Mouse (Mus musculus) liver, embryonic 14.5 days (tissue): ENCODE data around the gene Gm20431. TPM values are rescaled to one million over a fixed set of nuclear protein-coding genes. Genes with fewer than 3 reads are reported as not detected.
A peak's percentile ranks its signal among the peaks of the same experiment; 100 is the strongest.

Experiments
- ATAC-seq: fragments of 200-750 bp; cut with Nextera tagmentation; 2 replicates; pipeline ENCODE4 v1.8.0; 2017; ENCODE audit warnings: moderate number of reproducible peaks, mild to moderate bottlenecking, moderate library complexity; ENCODE audit not compliant: insufficient read depth
- DNase-seq, 3 experiments: peaks; one replicate each; pipeline ENCODE4 v3.0.0-alpha.2; 2012 to 2013; ENCODE audit warnings: low read depth in 3 of 3, low spot score in 3 of 3
- H3K27ac ChIP-seq: fragments of 300-500 bp; sonication (generic); 2 replicates; pipeline ENCODE4 v1.5.1; 2014; ENCODE audit warnings: moderate library complexity, mild to moderate bottlenecking, control low read depth, inconsistent platforms
- H3K27me3 ChIP-seq: fragments of 300-500 bp; sonication (generic); 2 replicates; pipeline ENCODE4 v1.6.1; 2014; ENCODE audit warnings: mild to moderate bottlenecking, low read length, moderate library complexity; ENCODE audit not compliant: control insufficient read depth, insufficient read depth
- H3K36me3 ChIP-seq: fragments of 300-500 bp; sonication (generic); replicated peaks from 2 replicates; pipeline ENCODE4 v1.6.1; 2014; ENCODE audit warnings: low read depth; ENCODE audit not compliant: control insufficient read depth, insufficient read depth
- H3K4me1 ChIP-seq, 2 experiments: fragments of 200-500 bp in 1 of 2; fragments of 300-500 bp in 1 of 2; sonication (generic) in 1 of 2; replicated peaks; 2 replicates each; pipeline ENCODE4 v1.6.1; 2012 to 2014; ENCODE audit warnings: antibody characterized with exemption in 1 of 2, inconsistent platforms in 1 of 2, low read length in 1 of 2; ENCODE audit not compliant: control insufficient read depth in 2 of 2, insufficient read depth in 2 of 2
- H3K4me2 ChIP-seq: fragments of 300-500 bp; sonication (generic); 2 replicates; pipeline ENCODE4 v1.6.1; 2014; ENCODE audit warnings: low read depth, mild to moderate bottlenecking, control low read depth, moderate library complexity
- H3K4me3 ChIP-seq, 2 experiments: fragments of 200-500 bp in 1 of 2; fragments of 300-500 bp in 1 of 2; sonication (generic) in 1 of 2; 2 replicates each; pipeline ENCODE4 v1.5.1; 2012 to 2014; ENCODE audit warnings: low read depth in 2 of 2, low read length in 2 of 2, mild to moderate bottlenecking in 2 of 2, control low read depth in 1 of 2, inconsistent platforms in 1 of 2, moderate library complexity in 1 of 2; ENCODE audit not compliant: insufficient read depth in 1 of 2
- H3K9ac ChIP-seq: fragments of 300-500 bp; sonication (generic); replicated peaks from 2 replicates; pipeline ENCODE4 v1.6.1; 2014; ENCODE audit warnings: mild to moderate bottlenecking, control low read depth, moderate library complexity
- H3K9me3 ChIP-seq: fragments of 300-500 bp; sonication (generic); 2 replicates; pipeline ENCODE4 v1.6.1; 2016; ENCODE audit warnings: low read length, mixed read lengths; ENCODE audit not compliant: control insufficient read depth
- CTCF ChIP-seq: IDR thresholded peaks from 2 replicates; pipeline ENCODE4 v1.5.1; 2016; ENCODE audit warnings: antibody characterized with exemption, low read depth, control low read depth
- EP300 ChIP-seq: IDR thresholded peaks from 2 replicates; pipeline ENCODE4 v1.6.1; 2016; ENCODE audit warnings: antibody characterized with exemption, low read depth
- WGBS: fragments of 180-500 bp; shearing (Covaris S2); extraction: QIAGEN DNeasy Blood & Tissue Kit; methylation state at CpG from one replicate; pipeline ENCODE4 v1.1.7; 2014; ENCODE audit not compliant: insufficient replicate concordance; 5-methylcytosine and 5-hydroxymethylcytosine counted together
- polyA plus RNA-seq, 2 experiments: library from polyadenylated mRNA; depleted of rRNA in 1 of 2; stranded (reverse) in 1 of 2; unstranded in 1 of 2; fragments of >200 nt; fragmentation: Nextera tagmentation in 1 of 2; extraction: Ambion mirVana in 1 of 2; gene quantifications; 2 replicates each; pipeline versions ENCODE4 v1.2.1 to v1.2.3; 2012 to 2014

Gm20431 gene
- polyA plus RNA-seq, 2 experiments: 0.96 TPM; not detected in 1

GRCm38 (mm10) chr2:167602364-167602763 lies 58.9 kb downstream of the Gm20431 start:
- Histone ChIP-seq H3K4me2 (no peak overlapping the region), H3K9ac (no peak overlapping the region), H3K9me3 (no peaks in the 10 kb centered on the region), H3K27me3 (no peaks in the 10 kb centered on the region), H3K4me1 (no peaks in the 10 kb centered on the region), H3K27ac (no peak overlapping the region), H3K36me3 (peaks cover 9% of the 10 kb centered on the region), H3K4me3 (no peak overlapping the region)
- no peak for DNase-seq
- WGBS: 54% methylated on average over 2 of the region's 2 CpGs
- no peak for ATAC-seq
- no peak for TF ChIP-seq EP300
- no peak for TF ChIP-seq CTCF

- Histone ChIP-seq H3K27me3 (no peaks in the 10 kb centered on the region), H3K36me3 (no peaks in the 10 kb centered on the region), H3K4me1 (no peaks in the 10 kb centered on the region), H3K9ac (no peak overlapping the region), H3K4me2 (no peak overlapping the region), H3K4me3 (no peak overlapping the region), H3K27ac (no peak overlapping the region), H3K9me3 (no peaks in the 10 kb centered on the region)
- WGBS: 61% methylated on average over 8 of the region's 8 CpGs
- DNase-seq (no peak), ATAC-seq (no peak)
- TF ChIP-seq CTCF (no peak), EP300 (no peak)
Measured at GRCm38 (mm10) chr2:167600481-167600995, 60.8 kb downstream of the Gm20431 start.

- H3K4me2 ChIP-seq: no peak overlapping the region
- 51% methylated on average over 6 of the region's 6 CpGs for WGBS
- H3K36me3 ChIP-seq: no peaks in the 10 kb centered on the region
- H3K4me1 ChIP-seq: no peaks in the 10 kb centered on the region
- DNase-seq: no peak
- no peak overlapping the region for H3K9ac ChIP-seq
- H3K27ac ChIP-seq: no peak overlapping the region
- H3K9me3 ChIP-seq: no peaks in the 10 kb centered on the region
- ATAC-seq: no peak
- H3K4me3 ChIP-seq: no peak overlapping the region
- TF ChIP-seq CTCF (no peak), EP300 (no peak)
- H3K27me3 ChIP-seq: no peaks in the 10 kb centered on the region
Measured at GRCm38 (mm10) chr2:167599917-167600316, 61.4 kb downstream of the Gm20431 start.

- TF ChIP-seq CTCF (no peak), EP300 (no peak)
- WGBS: 57% methylated on average over 5 of the region's 5 CpGs
- no peak overlapping the region for H3K9ac ChIP-seq
- no peaks in the 10 kb centered on the region for H3K36me3 ChIP-seq
- H3K9me3 ChIP-seq: no peaks in the 10 kb centered on the region
- ATAC-seq (no peak), DNase-seq (no peak)
- no peak overlapping the region for H3K4me2 ChIP-seq
- no peaks in the 10 kb centered on the region for H3K27me3 ChIP-seq
- no peak overlapping the region for H3K27ac ChIP-seq
- H3K4me3 ChIP-seq: no peak overlapping the region
- no peaks in the 10 kb centered on the region for H3K4me1 ChIP-seq
Measured at GRCm38 (mm10) chr2:167599195-167599594, 62.1 kb downstream of the Gm20431 start.

- DNase-seq (no peak), ATAC-seq (no peak)
- Histone ChIP-seq H3K4me2 (peak overlapping the region; percentile 17; the same call in 1 of the 2 replicates), H3K27me3 (no peaks in the 10 kb centered on the region), H3K4me1 (no peaks in the 10 kb centered on the region), H3K9me3 (no peaks in the 10 kb centered on the region), H3K4me3 (no peak overlapping the region), H3K27ac (no peak overlapping the region), H3K36me3 (no peaks in the 10 kb centered on the region), H3K9ac (no peak overlapping the region)
- 54% methylated on average over 39 of the region's 40 CpGs for WGBS
- TF ChIP-seq CTCF: no peak
- no peak for TF ChIP-seq EP300
Measured at GRCm38 (mm10) chr2:167597492-167598186, 63.7 kb downstream of the Gm20431 start.
